Mouse (Mus musculus): ENCODE results near the gene Orai1.
A peak's percentile ranks its signal among the peaks of the same experiment; 100 is the strongest.

The Orai1 gene

DNA sequence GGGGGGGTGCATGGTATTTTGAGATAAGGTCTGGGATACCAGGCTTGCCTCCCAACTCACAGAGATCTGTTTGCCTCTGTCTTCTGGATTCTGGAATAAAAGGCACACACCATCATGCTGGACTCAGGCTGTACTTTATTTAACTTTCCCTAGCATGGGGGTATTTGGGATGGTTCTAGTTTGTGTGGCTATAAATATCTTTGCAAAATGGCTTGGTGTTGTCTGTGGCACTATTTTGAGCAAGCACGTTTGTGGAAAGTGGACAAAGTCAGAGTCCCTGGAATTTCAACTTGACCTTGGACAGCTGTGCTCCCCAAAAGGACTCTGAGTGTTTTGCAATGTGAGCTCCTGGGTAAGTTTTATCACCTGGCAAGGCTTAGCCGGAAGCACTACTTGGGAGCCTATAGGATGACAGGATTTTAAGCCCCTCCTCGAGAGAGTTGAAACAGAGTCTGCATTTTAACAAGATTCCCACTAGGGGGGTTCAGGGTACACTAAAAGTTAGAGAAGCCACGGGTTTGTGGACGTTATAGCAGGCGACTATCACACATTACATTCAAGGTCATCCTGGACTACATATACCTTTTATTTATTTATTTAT, 52.6 kb downstream of the Orai1 start:
- peak; percentile 29 to 40 for DNase-seq (ENCODE audit: low read depth in 2 of 2, low spot score in 2 of 2)

DNA sequence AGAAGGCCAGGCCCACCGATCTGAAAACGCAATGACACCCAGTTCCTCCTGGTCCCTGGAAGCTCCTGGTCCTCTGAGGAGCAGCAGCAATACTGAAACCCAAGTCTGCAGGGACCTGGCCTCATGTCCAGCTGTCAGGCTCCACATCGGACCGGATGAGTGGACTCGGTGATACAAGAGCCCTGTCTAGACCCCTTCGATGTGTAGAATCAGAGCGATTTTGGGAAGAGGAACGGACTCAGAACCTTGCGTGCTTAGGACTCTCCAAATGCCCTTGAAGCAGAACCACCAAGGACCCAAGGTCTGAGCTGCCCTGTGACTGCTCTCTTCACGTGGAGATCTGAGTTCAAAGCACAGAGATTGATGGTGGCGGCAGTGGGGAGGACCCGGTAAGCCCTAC, 53.2 kb downstream of the Orai1 start, which contains the start of gene Tmem120b:
Tmem120b (plus strand) TSS at position 301 of the 400 bp plus-strand sequence.
- DNase-seq (ENCODE audit: low read depth in 2 of 2, low spot score in 2 of 2), result no peak

DNA sequence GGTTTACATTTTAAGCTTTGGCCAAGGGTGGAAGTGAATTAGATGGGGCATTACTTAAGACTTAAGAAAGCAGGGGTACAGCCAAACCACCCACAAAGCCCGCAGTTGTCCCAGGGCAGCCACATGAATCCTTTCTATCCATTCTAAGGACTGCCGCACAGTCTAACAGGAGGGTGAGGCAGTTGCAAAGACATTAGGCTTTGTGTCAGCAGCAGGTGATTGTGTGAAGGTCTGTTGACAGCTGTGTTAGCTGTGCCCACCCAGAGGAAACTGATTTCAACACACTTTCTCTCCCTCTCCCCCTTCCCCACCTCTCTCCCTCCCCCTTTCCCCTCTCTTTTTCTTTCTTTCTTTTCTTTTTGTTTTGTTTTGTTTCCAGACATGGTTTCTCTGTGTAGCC, 53.8 kb downstream of the Orai1 start:
- no peak for DNase-seq (ENCODE audit: low read depth in 2 of 2, low spot score in 2 of 2)

- peak; percentile 88 to 91 for DNase-seq (ENCODE audit: low read depth in 2 of 2, low spot score in 2 of 2)
Observed at GRCm38 (mm10) chr5:123075576-123076418, 60.9 kb downstream of the Orai1 start.

DNA sequence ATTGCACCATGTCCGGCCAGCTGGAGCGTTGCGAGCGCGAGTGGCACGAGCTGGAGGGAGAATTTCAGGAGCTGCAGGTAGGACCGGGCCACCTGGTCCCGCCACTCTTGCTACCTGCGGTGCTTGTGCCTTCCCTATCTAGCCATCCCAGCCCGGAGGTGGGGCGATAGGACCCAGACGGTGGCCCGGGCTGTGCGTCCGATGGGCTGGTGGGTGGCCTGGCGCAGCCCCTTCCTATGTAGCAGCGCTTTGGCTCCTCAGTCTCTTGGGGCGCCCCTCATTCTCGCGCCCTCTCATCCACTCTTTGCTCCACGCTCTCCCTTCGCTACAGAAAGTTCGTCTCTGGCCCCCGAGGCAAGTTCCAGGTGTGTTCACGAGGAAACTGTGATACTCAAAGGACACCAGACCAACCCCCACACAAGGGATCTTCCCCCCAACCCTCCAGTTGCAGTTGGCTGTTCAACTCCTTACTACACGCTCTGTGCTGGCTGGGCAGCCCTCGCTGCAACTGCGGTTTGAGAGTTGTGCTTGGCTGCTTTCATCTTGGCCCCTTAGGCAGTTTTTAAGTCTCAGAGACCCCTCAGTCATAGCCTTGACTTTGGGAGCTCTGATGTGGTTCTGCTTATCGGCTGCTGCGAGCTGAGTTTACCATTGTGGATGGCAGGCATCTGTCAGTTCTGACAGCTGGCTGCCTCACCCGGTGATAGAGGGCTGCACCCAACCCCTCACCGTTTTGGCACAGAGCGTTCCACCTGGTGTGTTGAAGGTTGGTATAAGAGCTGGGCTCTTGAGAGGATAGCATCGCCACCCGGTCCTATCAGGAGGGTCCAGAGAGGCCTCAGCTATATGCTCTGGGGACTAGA, 61.8 kb downstream of the Orai1 start:
- peak; percentile 35 to 39 for DNase-seq (ENCODE audit: low read depth in 2 of 2, low spot score in 2 of 2)

DNA sequence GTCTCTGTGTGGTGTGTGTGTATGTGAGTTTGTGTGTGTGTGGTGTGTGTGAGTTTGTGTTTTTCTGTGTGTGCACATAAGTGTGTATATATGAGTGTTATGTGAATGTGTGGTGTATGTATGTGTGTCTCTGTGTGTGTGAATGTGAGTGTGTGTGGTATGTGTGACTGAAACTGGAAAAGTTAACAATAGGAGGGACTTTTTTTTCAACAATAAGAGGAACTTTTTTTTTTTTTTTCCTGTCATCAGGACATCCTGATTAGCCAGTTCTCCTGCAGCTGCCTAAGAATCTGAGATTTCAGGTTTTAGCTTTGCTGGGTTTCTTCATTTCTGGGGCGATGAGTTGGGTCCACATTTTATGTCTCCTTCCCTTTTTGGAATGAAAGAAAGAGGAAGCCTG, 64.7 kb downstream of the Orai1 start:
- DNase-seq (ENCODE audit: low read depth in 2 of 2, low spot score in 2 of 2), result no peak

DNA sequence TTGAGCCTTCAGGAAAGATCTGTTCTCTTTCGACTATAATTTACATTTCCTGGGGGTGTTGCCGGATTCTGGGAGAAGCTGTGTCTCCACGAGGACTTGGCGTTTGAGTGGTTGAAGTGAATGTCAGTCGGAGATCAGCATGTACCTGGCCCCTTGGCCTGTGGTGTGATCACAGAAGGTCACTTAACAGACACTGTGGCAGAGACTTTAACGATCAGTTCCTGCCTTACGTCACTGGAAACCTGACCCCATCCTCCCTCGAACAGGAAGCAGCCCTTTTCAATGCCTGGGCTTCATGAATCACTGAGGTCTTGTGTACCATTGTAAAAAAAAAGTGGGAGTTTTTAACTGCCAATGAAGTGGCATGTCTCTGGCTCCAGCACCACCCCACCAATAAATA, 65.2 kb downstream of the Orai1 start:
- DNase-seq (ENCODE audit: low read depth in 2 of 2, low spot score in 2 of 2), result no peak
